Mouse (Mus musculus) kidney, adult 9 months (tissue): ENCODE measurements at regions not wholly inside any gene's neighbourhood (a gene's known extent, or its start where the extent isn't known, plus 50 kb on each side); places are given as distances from the start of the nearest gene placed in this dataset.

Source experiments
- DNase-seq: peaks from one replicate; pipeline ENCODE4 v3.0.0; 2022

- peak; percentile 15 for DNase-seq
Measured at GRCm38 (mm10) chr3:131921161-131921560, 163.9 kb upstream of the Dkk2 start.

DNA sequence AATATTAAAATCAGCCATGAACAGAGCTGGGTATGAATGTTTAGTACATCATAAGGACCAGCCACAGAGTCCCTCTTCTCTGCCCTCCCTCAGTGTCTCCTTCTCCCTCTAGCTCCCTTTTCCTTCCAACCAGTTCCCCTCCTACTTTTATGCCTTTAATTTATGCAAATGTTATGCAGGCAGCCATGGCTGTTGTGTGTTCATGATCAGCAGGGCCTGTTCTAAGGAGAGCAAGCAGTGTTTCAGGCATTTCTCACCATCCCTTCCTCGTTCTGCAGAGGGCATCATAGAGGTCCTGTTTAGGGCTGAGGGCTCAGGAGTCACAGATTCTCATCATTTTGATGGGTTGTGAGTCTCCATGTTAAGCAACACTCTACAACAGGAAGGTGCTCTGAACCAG lies 162.4 kb upstream of the Dkk2 start:
- DNase-seq, result no peak

GRCm38 (mm10) chr3:131940896-131941295 lies 144.2 kb upstream of the Dkk2 start:
- DNase-seq, result no peak

DNA sequence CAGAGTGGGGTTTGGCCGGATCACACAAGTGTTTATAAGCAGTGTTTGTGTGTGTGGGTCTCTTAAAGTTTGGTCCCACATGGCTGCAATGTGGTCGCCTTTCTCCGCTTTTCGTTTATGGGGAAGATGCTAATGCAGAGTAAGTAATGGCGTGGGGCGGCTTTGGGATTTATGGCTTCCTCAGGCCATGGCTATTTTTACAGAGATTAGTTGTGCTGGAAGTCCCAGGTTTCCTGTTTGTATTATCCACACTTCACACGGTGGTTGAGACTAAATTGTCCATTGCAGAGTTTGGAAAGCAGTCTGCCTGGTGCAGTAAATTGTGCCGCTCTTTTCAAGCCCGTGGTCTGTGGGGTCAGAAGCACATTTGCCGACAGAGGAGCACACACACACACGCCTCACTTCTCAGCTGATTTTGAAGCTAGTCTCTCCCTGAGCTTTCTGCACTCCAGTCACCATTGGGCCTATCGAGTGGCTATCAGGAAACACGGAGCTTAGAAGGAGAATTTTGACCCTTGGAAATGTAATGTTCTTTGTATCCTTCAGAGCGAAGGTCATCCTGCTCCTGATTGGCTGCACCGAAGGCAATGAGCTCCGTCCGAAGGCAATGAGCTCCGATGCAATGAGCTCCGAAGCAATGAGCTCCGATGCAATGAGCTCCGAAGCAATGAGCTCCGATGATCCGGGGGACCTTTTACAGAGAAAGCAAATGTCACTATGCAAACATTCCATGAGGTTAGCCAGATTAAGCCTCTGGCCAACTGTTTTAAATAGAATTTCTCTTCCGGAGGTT lies 142.9 kb upstream of the Dkk2 start:
- DNase-seq, result peak; percentile 55

DNA sequence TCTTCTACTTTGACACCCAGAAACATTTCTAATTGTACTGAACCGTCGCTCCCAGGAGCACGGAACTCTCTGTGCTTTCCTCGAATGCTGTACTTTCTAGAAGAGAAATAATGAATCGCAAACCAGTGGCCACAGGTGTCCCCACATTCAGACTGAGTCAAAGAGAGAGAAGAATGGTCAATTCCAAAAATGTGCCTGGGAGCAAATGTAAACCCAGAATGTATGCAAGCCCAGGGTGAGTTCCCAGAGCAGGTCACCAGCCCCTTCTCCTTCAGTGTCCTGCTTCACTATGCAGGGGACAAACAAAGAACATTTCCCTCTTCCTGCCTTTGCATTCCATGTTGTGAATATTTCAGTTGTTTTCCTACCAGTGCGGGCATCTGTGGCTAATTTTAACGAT lies 141.7 kb upstream of the Dkk2 start:
- DNase-seq, result no peak

GRCm38 (mm10) chr3:131955771-131956170 lies 129.3 kb upstream of the Dkk2 start:
- DNase-seq, result no peak

- no peak for DNase-seq
Measured at GRCm38 (mm10) chr3:131960636-131961035, 124.5 kb upstream of the Dkk2 start.

- DNase-seq, result no peak
Measured at GRCm38 (mm10) chr3:131961571-131961970, 123.5 kb upstream of the Dkk2 start.

- no peak for DNase-seq
Measured at GRCm38 (mm10) chr3:131962870-131963269, 122.2 kb upstream of the Dkk2 start.

- DNase-seq, result no peak
Measured at GRCm38 (mm10) chr3:131964952-131965351, 120.1 kb upstream of the Dkk2 start.

DNA sequence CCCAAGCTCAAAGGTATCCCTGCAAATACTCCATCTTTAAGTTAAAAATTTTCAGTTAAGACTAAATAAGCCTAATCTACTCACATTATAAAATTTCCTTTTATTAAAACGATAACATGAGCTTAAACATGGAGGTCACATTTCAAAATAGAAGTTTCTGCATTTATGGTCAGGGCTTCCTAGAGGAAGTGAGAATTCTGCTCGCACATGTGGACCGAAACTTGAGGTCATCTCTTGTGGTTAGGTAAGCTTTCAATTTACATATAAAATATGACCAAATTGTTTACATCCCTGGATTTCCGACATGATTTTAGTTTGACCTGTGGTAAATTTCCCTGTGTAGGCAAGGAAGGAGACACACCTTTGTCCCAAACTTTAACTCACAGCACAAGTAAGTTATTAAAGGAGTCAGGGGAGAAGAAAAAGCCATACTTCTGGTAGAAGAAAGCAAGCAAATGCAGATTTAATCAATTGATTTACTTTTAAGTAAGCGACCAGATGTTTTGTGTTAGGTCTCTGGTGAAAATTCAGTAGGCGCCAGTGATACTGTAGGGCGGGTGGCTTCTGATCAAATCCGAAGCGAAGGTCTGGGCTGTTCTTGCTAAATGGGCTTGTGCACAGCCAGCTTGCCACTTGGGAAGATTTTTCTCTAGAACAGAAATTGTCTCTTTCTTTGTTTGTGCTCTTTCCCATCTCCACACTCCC lies 119.5 kb upstream of the Dkk2 start:
- DNase-seq, result no peak

DNA sequence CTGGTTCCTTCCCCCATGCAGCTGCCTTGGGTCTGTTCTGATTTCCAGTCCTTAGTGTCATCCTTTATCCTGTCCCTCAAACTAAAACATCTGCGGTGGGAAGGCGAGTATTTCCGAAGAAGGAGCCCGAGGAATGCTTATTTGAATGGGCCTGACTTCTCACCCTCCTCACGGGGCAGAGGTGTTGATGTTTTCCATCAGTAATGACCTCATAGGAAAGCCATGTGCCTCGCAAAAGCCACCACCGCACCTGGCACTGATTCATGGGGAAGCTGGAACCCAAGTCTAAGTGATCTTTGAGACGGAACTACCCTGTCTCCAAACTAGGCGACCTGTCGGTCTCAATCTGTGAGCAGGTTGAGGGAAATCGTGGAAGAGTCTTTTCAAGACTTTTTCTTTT lies 117.8 kb upstream of the Dkk2 start:
- DNase-seq, result no peak

DNA sequence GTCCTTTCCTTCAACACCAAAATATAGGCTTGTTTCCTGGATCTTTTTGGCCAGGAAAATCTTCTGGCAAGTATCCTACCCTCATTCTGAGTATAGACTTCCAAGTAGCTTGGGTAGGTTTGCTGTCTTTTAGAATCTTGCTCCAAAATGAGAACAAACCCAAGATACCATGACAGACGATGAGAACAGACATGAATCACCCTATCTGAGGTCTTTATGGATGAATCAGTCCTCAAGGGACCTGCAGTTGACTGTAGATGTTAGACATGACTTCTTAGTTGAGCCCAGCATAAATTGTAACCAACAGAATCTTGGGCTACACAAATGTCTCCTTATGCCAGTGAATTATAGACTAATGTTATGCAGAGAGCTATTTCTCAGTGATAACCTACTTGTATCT lies 114.3 kb upstream of the Dkk2 start:
- no peak for DNase-seq

DNA sequence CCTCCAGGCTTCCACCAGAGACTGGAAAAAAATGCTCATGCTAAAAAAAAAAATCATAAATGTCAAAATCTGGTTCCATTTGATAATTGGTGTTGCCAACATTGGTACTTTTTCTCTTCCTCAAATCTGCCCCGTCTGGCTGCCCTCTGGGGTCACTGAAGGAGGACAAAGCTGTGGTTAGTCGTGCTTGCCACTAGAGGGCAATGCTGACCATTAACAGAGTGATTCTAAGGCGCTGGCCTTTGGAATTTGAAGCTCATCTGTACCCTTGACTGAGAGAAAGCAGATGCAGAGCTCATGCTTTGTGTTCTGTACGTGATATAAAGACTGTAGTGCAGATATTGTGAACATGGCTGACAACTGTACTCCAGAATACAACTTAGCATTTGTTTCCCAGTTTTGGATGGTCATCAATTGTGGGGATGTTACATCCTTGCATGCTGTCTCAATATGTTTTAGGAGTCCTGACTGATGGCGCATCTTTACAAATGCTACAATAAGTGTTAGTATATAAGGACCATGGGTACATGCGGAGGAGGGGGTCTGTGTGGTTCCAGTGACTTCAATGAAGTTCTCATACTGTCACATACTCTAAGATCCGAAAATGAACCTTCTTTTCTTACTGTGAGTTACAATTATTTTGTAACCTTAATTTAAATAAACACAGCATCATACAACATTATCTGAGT lies 109.0 kb upstream of the Dkk2 start:
- DNase-seq, result peak; percentile 74

DNA sequence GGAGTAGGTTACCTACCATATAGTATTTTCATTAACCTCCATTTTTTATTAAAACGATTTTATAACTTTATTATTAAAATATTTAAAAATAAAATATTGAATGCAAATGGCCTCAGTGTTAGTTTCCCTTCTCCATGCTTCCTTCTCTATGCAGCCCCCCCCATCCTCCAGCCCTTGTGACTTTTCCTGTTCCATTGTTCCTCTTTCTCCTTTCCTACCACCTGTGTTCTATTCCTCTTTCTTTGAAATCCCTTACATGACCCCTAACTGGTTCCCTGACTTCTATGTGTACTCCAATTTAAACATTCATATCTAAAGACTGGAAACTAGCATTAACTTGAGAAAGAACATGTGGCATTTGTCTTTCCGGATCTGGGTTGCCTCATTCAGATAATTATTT lies 101.8 kb upstream of the Dkk2 start:
- DNase-seq, result no peak

DNA sequence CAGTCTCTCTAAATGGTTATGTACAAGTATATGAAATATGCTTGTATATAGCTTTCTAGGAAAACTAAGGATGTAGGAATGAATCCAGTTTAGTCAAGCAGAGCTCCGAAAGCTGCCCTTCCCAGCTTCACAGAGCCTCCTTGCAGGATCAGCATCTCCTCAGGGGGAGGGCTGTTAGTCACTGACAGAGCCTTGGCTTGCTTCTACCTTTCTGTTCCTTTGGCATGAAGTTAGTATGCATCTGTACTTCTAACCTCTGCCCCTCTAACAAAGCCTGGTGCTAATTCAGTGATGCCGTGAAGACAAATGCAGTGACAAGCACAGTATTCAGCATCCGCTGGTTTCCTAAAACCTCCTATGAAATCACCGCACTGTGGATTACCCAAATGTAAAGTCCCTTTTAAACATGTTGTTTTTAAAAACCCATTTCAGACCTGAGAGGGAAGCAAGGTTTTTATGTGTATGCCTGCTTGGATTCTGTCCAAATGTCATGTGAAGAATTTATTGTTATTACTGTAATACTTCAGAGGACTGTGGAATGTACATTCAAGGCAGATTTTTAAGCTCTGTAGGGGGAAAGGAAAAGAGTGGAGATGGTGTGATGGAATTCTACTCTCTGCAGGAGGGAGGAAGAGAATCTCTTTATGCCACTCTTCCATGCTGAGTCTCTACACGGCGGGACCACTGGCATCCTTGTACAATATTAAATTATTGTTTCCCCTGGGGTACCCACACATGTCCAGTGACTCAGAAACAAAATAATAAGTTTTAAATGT lies 86.1 kb upstream of the Dkk2 start:
- no peak for DNase-seq

GRCm38 (mm10) chr3:132006191-132006590 lies 78.9 kb upstream of the Dkk2 start:
- peak; percentile 26 for DNase-seq

DNA sequence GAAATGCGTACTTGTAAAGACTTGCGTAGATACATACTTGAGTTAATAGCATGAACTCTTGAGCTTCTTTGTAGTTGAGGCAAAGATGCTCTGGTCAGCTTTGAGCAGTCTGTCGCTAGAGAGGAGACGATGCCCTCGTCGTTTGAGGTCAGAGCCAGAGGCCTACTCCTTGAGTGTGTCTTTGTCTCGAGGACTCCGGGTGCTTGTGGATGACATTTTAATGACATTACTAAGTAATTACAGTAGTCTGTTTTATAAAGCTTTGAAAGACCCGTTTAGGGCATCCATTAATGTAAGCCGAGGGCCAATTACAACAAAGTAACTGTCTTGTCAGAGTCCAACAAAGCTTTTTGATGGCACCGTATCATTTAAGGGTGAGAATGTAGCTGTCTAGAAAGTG lies 78.2 kb upstream of the Dkk2 start:
- no peak for DNase-seq

GRCm38 (mm10) chr3:132007356-132007755 lies 77.7 kb upstream of the Dkk2 start:
- peak; percentile 55 for DNase-seq

DNA sequence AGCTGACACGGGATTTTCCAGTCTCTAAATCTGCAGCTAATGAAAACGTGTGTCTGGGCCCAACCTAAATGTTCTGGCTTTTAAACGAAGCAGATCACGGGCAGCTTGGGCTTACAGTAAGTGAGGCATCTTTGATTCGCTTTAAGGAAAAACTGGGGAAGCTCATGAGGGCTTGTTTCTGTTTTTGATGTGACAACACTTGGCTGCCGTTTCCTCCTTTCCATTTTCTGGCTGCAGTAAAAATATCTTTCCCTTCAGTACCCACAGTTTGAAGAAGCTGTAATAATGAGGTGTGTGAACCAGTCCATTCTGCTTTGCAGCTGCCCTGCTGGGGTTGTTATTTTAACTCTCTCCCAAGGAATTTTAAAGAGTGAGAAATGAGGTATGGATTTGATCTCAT lies 69.9 kb upstream of the Dkk2 start:
- no peak for DNase-seq

DNA sequence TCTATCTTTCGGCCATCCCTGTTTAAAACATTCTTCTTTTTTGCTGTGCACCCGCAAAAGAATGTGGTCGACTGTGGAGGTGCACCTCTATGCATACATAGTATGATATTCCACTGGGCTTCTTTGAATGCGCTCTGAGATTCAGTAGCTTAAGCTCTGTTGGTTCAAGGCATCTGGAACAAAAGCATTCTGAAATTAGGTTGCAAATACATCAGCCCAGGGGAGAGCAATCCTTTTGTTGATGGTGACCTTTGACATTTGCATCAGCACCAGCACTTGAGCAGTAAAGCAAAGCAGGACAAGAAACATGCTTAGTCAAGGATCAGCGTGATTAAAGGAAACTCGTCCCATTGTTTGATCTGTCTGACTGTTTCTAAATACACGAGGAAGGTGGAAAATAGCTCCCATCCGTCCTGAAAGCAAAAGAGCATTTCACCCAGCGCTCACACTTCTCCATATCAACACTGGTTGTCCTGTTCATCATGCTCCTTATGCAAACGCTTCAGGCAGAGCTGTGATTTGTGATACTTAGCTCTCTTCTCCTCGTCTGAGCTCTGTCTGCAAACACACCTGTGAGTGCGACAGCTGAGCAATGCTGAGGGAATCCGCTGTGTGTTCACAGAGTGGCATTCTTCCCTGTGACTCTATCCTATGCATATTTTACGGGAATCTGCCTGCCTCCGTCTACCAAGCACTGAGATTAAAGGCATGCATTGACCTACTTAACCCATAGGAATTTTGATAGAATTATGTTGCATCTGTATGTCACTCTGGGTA lies 67.4 kb upstream of the Dkk2 start:
- no peak for DNase-seq

DNA sequence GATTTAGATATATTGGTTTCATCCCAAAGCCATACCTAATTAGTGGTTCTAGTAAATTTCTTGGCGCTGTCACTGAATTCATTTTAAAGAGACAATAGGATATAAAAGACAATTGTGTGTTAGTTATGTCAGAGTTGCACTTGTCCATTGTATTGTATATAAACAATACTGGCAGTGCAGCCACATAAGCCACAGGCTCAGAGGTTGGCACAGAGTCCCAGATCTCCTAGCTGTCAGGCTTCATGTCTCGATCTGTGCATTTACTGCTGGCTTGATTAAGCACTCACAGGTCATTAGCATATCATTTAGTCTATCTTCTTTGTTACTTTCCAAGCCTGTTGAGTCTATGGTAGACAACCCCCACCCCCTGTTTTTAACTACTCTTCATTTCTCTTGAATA lies 66.6 kb upstream of the Dkk2 start:
- DNase-seq, result no peak
